Mouse (Mus musculus) left cerebral cortex, postnatal 10 days (tissue): Measurements from ENCODE around the gene Klk1b26. TPM values are rescaled to one million over a fixed set of nuclear protein-coding genes. Genes with fewer than 3 reads are reported as not detected.
"Not testable (repeated sequence)": the region's sequence is repeated elsewhere in the genome, so short reads cannot be mapped to it uniquely, and the experiment has no call there.

Experiments used
- DNase-seq, 2 experiments: peaks; one replicate each; pipeline ENCODE4 v3.0.0; 2021 to 2022; ENCODE audit warnings: low spot score in 2 of 2, mixed read lengths in 1 of 2; ENCODE audit errors: extremely low spot score in 1 of 2
- intact Hi-C: fragments of 180-260 bp; cut with DNase I; formaldehyde crosslinking; loops from one replicate; pipeline ENCODE4 v1.15.1; 2025
- total RNA-seq, 2 experiments: library from RNA; stranded (reverse); gene quantifications; 2 replicates each; pipeline ENCODE4 v1.2.3; 2021

Klk1b26 gene
- total RNA-seq = not detected

GRCm38 (mm10) chr7:44011868-44012267 is at the start of gene Klk1b26:
Gene Klk1b26, plus strand, starts transcription at chr7:44012168.
- DNase-seq, intact Hi-C loops: not testable (repeated sequence)

DNA sequence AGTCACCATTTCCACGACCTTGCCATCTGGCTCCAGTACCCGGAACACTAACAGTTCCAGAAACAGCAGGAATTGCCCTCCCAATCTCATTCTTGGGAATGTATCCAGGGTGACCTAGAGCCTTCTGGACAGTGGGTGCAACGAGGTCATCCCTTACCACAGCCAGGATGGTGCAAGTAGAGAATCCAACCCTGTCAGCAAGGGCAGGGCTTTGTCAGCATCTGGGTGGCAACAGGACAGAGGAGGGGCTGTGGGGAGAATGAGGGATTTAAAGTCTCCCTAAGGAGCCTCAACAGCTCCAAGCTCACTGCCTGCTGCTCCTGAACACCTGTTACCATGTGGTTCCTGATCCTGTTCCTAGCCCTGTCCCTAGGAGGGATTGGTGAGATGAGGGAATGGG is 45.5 kb upstream of the Klk1b26 start, which contains the start of gene Klk1b1:
Gene Klk1b1, plus strand, starts transcription at position 301 of the 400 bp plus-strand sequence.
- no peak for DNase-seq
- intact Hi-C loops = no loop called here

DNA sequence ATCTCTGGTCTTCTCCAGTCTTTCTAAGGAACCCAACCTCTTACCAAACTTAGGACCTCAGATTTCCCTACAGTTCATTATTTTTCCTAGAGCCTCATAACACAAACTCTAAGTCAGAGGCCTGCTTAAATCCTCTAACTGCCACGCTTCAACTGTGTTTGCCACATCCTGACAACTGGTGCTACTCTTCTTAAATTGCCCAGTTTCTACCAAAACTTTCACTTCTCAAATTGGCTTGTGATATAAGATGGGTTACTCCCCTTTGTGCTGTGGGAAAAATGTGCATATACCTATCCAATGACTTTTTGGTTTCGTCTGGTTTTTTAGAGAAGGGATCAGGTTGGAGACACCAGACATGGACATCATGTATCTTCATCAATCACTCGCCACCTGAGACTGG is 44.9 kb upstream of the Klk1b26 start:
- DNase-seq = no peak
- intact Hi-C loops = no loop called here

DNA sequence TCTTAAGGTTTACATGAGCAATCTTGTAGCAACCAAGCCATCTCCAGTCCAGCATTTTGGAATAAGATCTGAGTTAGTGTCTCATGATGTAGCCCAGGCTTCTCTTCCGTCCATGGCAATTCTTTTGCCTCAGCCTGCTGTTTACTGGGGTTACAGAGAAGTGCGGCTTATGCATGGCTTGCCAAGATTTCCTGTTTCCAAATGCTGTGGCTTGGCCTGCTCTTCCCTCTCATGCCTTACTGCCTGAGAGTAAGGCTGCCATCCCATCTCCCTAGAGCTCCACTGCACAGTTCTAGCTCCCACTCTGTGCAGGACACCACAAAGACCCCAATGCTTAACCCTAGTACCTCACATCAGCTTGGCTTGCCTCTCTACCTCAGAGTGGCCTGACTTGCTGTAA is 44.4 kb upstream of the Klk1b26 start:
- intact Hi-C loops = no loop called here
- DNase-seq = no peak

DNA sequence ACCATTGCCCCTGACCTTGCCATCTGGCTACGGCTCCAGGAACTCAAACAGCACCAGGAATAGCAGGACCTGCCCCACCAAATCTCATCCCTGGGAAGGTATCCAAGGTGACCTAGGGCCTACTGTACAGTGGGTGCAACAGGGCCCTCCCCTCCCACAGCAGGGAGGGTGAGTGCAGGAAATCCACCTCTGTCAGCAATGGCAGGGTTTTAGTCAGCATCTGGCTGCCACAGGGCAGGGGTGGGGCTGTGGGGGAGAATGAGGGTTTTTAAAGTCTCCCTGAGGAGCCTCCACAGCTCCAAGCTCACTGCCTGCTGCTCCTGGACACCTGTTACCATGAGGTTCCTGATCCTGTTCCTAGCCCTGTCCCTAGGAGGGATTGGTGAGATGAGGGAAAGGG is 36.2 kb upstream of the Klk1b26 start, which contains the start of gene Klk1b9:
Gene Klk1b9, plus strand, starts transcription at position 301 of the 400 bp plus-strand sequence.
- DNase-seq, intact Hi-C loops: not testable (repeated sequence)

- DNase-seq = no peak
- intact Hi-C loops = no loop called here
These were observed 26.3 kb upstream of the Klk1b26 start for GRCm38 (mm10) chr7:43985657-43986056.

GRCm38 (mm10) chr7:43994821-43995220 is 17.1 kb upstream of the Klk1b26 start:
- intact Hi-C loops, DNase-seq: not testable (repeated sequence)

- intact Hi-C loops, DNase-seq: not testable (repeated sequence)
These were observed 16.4 kb upstream of the Klk1b26 start, which contains the start of gene Klk1b11 for GRCm38 (mm10) chr7:43995577-43995976. Gene Klk1b11, plus strand, starts transcription at chr7:43995877.

- intact Hi-C loops = no loop called here
- no peak for DNase-seq
These were observed 7.1 kb upstream of the Klk1b26 start for GRCm38 (mm10) chr7:44004847-44005246.

DNA sequence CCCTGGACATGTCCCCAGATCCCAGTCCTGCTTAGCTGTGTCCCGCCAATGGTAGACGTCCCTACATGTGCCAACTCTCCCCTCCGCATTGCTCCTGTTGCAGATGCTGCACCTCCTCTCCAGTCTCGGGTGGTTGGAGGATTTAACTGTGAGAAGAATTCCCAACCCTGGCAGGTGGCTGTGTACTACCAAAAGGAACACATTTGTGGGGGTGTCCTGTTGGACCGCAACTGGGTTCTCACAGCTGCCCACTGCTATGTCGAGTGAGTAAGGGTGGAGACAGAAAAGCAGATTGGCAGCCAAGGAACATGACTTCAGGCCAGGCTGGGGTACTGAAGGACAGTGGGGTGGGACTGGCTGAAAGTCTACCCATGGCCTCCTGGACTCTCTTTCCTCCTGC is 2.7 kb downstream of the Klk1b26 start:
- DNase-seq, intact Hi-C loops: not testable (repeated sequence)

DNA sequence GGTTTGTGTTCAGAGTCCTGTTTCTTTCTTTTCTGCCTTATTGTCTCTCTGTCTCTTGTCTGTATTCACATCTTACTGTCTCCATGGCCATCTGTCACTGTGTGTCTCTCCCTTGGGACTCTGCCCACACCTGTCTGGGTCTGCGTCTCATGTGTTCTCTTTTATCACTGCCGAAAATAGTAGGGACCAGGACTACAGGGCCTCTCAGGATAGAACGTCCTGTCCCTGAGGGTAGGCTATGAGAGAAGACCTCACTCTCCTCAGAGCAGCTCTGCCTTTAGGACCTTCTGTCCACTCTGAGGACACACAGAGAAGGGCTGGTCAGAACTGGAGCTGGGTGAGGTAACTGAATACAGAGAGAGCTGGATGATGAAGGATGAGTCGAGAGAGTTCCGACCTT is 3.1 kb downstream of the Klk1b26 start:
- intact Hi-C loops = no loop called here
- DNase-seq = no peak

- DNase-seq, intact Hi-C loops: not testable (repeated sequence)
These were observed 40.0 kb downstream of the Klk1b26 start, which contains the start of gene Klk1b27 for GRCm38 (mm10) chr7:44051990-44052389. Gene Klk1b27, plus strand, starts transcription at chr7:44052290.

Other genes starting within 250 kb of the Klk1b26 start
- not detected for gene Klk12, start 243.3 kb upstream of the Klk1b26 start, total RNA-seq
- gene Klk11, start 237.6 kb upstream of the Klk1b26 start, total RNA-seq = not detected
- gene Klk10, start 231.1 kb upstream of the Klk1b26 start, total RNA-seq = not detected
- gene Klk9, start 220.3 kb upstream of the Klk1b26 start, total RNA-seq = not detected
- 1 to 10 TPM; 6.7 to 6.9 TPM for gene Klk8, start 214.6 kb upstream of the Klk1b26 start, total RNA-seq
- not detected for gene Klk7, start 200.9 kb upstream of the Klk1b26 start, total RNA-seq
- gene Klk6, start 187.7 kb upstream of the Klk1b26 start, total RNA-seq = not detected
- not detected for gene Klk5, start 170.2 kb upstream of the Klk1b26 start, total RNA-seq
- gene Klk4, start 131.0 kb upstream of the Klk1b26 start, total RNA-seq = not detected
- not detected for gene Klk15, start 78.4 kb upstream of the Klk1b26 start, total RNA-seq
- gene Klk1b8, start 61.5 kb upstream of the Klk1b26 start, total RNA-seq = not detected
- not detected for gene Klk1b1, start 45.4 kb upstream of the Klk1b26 start, total RNA-seq
- gene Klk1b9, start 36.1 kb upstream of the Klk1b26 start, total RNA-seq = not detected
- gene Klk1b11, start 16.3 kb upstream of the Klk1b26 start, total RNA-seq = not detected
- not detected for gene Klk1b27, start 40.1 kb downstream of the Klk1b26 start, total RNA-seq
- not detected for gene Klk1b21, start 90.2 kb downstream of the Klk1b26 start, total RNA-seq
- not detected for gene Klk1b22, start 100.5 kb downstream of the Klk1b26 start, total RNA-seq
- not detected for gene Klk1b16, start 124.6 kb downstream of the Klk1b26 start, total RNA-seq
- gene Klk1b24, start 176.1 kb downstream of the Klk1b26 start, total RNA-seq = not detected
- gene Klk1b3, start 186.0 kb downstream of the Klk1b26 start, total RNA-seq = not detected
- not detected for gene Klk1b4, start 195.3 kb downstream of the Klk1b26 start, total RNA-seq
- gene Klk1b5, start 203.8 kb downstream of the Klk1b26 start, total RNA-seq = not detected
- not detected for gene Klk1, start 213.2 kb downstream of the Klk1b26 start, total RNA-seq
- gene Gm36864, start 224.0 kb downstream of the Klk1b26 start, total RNA-seq = not detected
- under 1 TPM; 0.91 to 0.94 TPM for gene 1700028J19Rik, start 234.5 kb downstream of the Klk1b26 start, total RNA-seq
- 100 to 1,000 TPM; 116 to 119 TPM for gene 2410002F23Rik, start 234.6 kb downstream of the Klk1b26 start, total RNA-seq
- not detected for gene Acp4, start 245.2 kb downstream of the Klk1b26 start, total RNA-seq
- gene Gm15517, start 249.3 kb downstream of the Klk1b26 start, total RNA-seq = not detected